Comparison of ENCODE assay signal across 28 mouse cellular contexts in genomic region chr9:118034990-118035389, GRCm38 (mm10).
"Had no signal": no experiment of that assay in that cellular context is flagged by ENCODE, and none has a peak within 500 bp of the region (broad histone marks: within the 10 kb centered on the region; RNA-seq: fewer than 3 reads in every experiment).

No protein-coding gene starts in this region.

- H3K27me3 ChIP-seq: limb, embryonic 12.5 days; limb, embryonic 13.5 days; limb, embryonic 15.5 days; liver, embryonic 12.5 days; liver, embryonic 13.5 days; liver, embryonic 15.5 days; lung, embryonic 15.5 days; megakaryocyte, embryonic 14.5 days; midbrain, embryonic 12.5 days; midbrain, embryonic 13.5 days; midbrain, embryonic 15.5 days; neural tube, embryonic 12.5 days had no signal

- H3K4me1 ChIP-seq: limb, embryonic 10.5 days; limb, embryonic 12.5 days; limb, embryonic 13.5 days; lung, embryonic 15.5 days; midbrain, embryonic 12.5 days; midbrain, embryonic 13.5 days; midbrain, embryonic 15.5 days; neural tube, embryonic 12.5 days had no signal

- DNase-seq: left cerebral cortex, postnatal 4 days; liver; liver, embryonic 13.5 days; liver, postnatal 0 days; lung, adult 18-20 months; lung, adult 2 months; lung, embryonic 14.5 days; lung, postnatal 10 days; lung, postnatal 14 days; lung, postnatal 36 days; lung, postnatal 4 days; midbrain, embryonic 14.5 days had no signal

- H3K4me3 ChIP-seq: limb, embryonic 10.5 days; limb, embryonic 12.5 days; limb, embryonic 13.5 days; limb, embryonic 15.5 days; liver, embryonic 12.5 days; liver, embryonic 13.5 days; liver, embryonic 15.5 days; lung, embryonic 15.5 days; megakaryocyte, embryonic 14.5 days; midbrain, embryonic 10.5 days; midbrain, embryonic 12.5 days; midbrain, embryonic 13.5 days; midbrain, embryonic 15.5 days; myocyte; neural tube, embryonic 12.5 days had no signal

- H3K27ac ChIP-seq: limb, embryonic 10.5 days; limb, embryonic 12.5 days; limb, embryonic 13.5 days; limb, embryonic 15.5 days; liver, embryonic 12.5 days; liver, embryonic 13.5 days; liver, embryonic 14.5 days; liver, embryonic 15.5 days; lung, embryonic 15.5 days; macrophage; midbrain, embryonic 10.5 days; midbrain, embryonic 12.5 days; midbrain, embryonic 13.5 days; midbrain, embryonic 15.5 days; neural tube, embryonic 12.5 days had no signal

- H3K36me3 ChIP-seq: limb, embryonic 10.5 days; limb, embryonic 12.5 days; limb, embryonic 13.5 days; limb, embryonic 15.5 days; liver, embryonic 12.5 days; liver, embryonic 13.5 days; liver, embryonic 15.5 days; lung, embryonic 15.5 days; midbrain, embryonic 10.5 days; midbrain, embryonic 12.5 days; midbrain, embryonic 13.5 days; midbrain, embryonic 15.5 days; neural tube, embryonic 12.5 days had no signal

- H3K9ac ChIP-seq: limb, embryonic 12.5 days; limb, embryonic 13.5 days; limb, embryonic 15.5 days; liver, embryonic 12.5 days; liver, embryonic 13.5 days; liver, embryonic 14.5 days; liver, embryonic 15.5 days; liver, postnatal 0 days; lung, embryonic 14.5 days; lung, embryonic 15.5 days; midbrain, embryonic 12.5 days; midbrain, embryonic 13.5 days; midbrain, embryonic 15.5 days; neural tube, embryonic 12.5 days had no signal

- H3K9me3 ChIP-seq: limb, embryonic 10.5 days; limb, embryonic 12.5 days; limb, embryonic 13.5 days; limb, embryonic 15.5 days; liver, embryonic 12.5 days; liver, embryonic 13.5 days; liver, embryonic 15.5 days; lung, embryonic 15.5 days; megakaryocyte, embryonic 14.5 days; midbrain, embryonic 10.5 days; midbrain, embryonic 12.5 days; midbrain, embryonic 13.5 days; midbrain, embryonic 15.5 days; neural tube, embryonic 12.5 days had no signal
